ENCODE assay signal across 6 mouse cellular contexts in genomic region chr4:125096066-125096465, GRCm38 (mm10).
"Had no signal": no experiment of that assay in that cellular context is flagged by ENCODE, and none has a peak within 500 bp of the region (broad histone marks: within the 10 kb centered on the region; RNA-seq: fewer than 3 reads in every experiment).

No protein-coding gene starts in this region.

- ATAC-seq: midbrain, embryonic 13.5 days had no signal

- DNase-seq: kidney, postnatal 25 days; layer of hippocampus, adult 9-11 months; layer of hippocampus, postnatal 36 days; lung, adult 18-20 months; right cerebral cortex, adult 18-20 months had no signal
